20 mouse cellular contexts compared by ENCODE assay signal in genomic region chr9:47973130-47973529, GRCm38 (mm10).
DNase-seq lines count a peak whose midpoint lies in the region; ATAC-seq lines count a peak whose summit lies in the region.
"Had no signal": no experiment of that assay in that cellular context is flagged by ENCODE, and none has a peak within 500 bp of the region (broad histone marks: within the 10 kb centered on the region; RNA-seq: fewer than 3 reads in every experiment).

No protein-coding gene starts in this region.

- DNase-seq in cerebellum, postnatal 10 days = peak; percentile 30 to 35
- no peak for DNase-seq in cerebellum, postnatal 25 days
- no peak for DNase-seq in hindbrain, embryonic 11.5 days (ENCODE audit: low spot score)
- no peak for DNase-seq in hindbrain, embryonic 10.5 days (ENCODE audit: low spot score)
- DNase-seq in left cerebral cortex, postnatal 10 days (ENCODE audit: extremely low spot score in 1 of 2, low spot score in 2 of 2) = no peak
- DNase-seq: adrenal gland, adult 8-10 months; cerebellum, adult 2 months; gastrocnemius, postnatal 10 days; heart, postnatal 10 days; kidney, postnatal 25 days; liver, postnatal 0 days; lung, postnatal 10 days; spleen, adult 18-20 months; thymus, postnatal 14 days had no signal

- no peaks in the 10 kb centered on the region for H3K27me3 ChIP-seq in hindbrain, embryonic 11.5 days (ENCODE audit: control insufficient read depth, insufficient read depth, low read length)
- no peaks in the 10 kb centered on the region for H3K27me3 ChIP-seq in hindbrain, embryonic 10.5 days (ENCODE audit: insufficient read depth, poor library complexity, severe bottlenecking)
- no peaks in the 10 kb centered on the region for H3K27me3 ChIP-seq in neural tube, embryonic 13.5 days
- no peaks in the 10 kb centered on the region; the same call in 1 of the 2 replicates for H3K27me3 ChIP-seq in neural tube, embryonic 15.5 days (replicated peaks)

- WGBS in hindbrain, embryonic 11.5 days = 65% methylated on average over 12 of the region's 12 CpGs
- 80% methylated on average over 12 of the region's 12 CpGs for WGBS in hindbrain, embryonic 10.5 days
- WGBS in neural tube, embryonic 13.5 days = 45% methylated on average over 12 of the region's 12 CpGs
- 36% methylated on average over 12 of the region's 12 CpGs for WGBS in neural tube, embryonic 15.5 days

- H3K36me3 ChIP-seq in hindbrain, embryonic 11.5 days (ENCODE audit: control insufficient read depth, insufficient read depth, low read length) = no peaks in the 10 kb centered on the region
- no peaks in the 10 kb centered on the region for H3K36me3 ChIP-seq in hindbrain, embryonic 10.5 days
- H3K36me3 ChIP-seq in neural tube, embryonic 13.5 days = no peaks in the 10 kb centered on the region
- H3K36me3 ChIP-seq in neural tube, embryonic 15.5 days = no peaks in the 10 kb centered on the region
- H3K36me3 ChIP-seq: heart, embryonic 12.5 days had no signal

- H3K9ac ChIP-seq in hindbrain, embryonic 11.5 days (ENCODE audit: low read depth, low read length) = no peak overlapping the region
- H3K9ac ChIP-seq in neural tube, embryonic 13.5 days = no peak overlapping the region
- no peak overlapping the region for H3K9ac ChIP-seq in neural tube, embryonic 15.5 days (replicated peaks)
- H3K9ac ChIP-seq: heart, embryonic 12.5 days; liver, postnatal 0 days had no signal

- H3K27ac ChIP-seq in hindbrain, embryonic 11.5 days (ENCODE audit: low read depth, low read length) = peak overlapping the region; percentile 47; the same call in 1 of the 2 replicates
- H3K27ac ChIP-seq in hindbrain, embryonic 10.5 days = no peak overlapping the region
- H3K27ac ChIP-seq in neural tube, embryonic 13.5 days (replicated peaks) = peak overlapping the region; percentile 10; the same call in 1 of the 2 replicates
- H3K27ac ChIP-seq in neural tube, embryonic 15.5 days (replicated peaks) = no peak overlapping the region
- H3K27ac ChIP-seq: layer of hippocampus, adult 2 months had no signal

- H3K4me2 ChIP-seq in hindbrain, embryonic 11.5 days (replicated peaks; ENCODE audit: low read depth, low read length) = no peak overlapping the region
- no peak overlapping the region for H3K4me2 ChIP-seq in neural tube, embryonic 13.5 days
- no peak overlapping the region for H3K4me2 ChIP-seq in neural tube, embryonic 15.5 days
- H3K4me2 ChIP-seq: heart, embryonic 12.5 days had no signal

- H3K9me3 ChIP-seq in hindbrain, embryonic 11.5 days (ENCODE audit: control insufficient read depth, low read length) = no peaks in the 10 kb centered on the region
- no peaks in the 10 kb centered on the region for H3K9me3 ChIP-seq in hindbrain, embryonic 10.5 days
- H3K9me3 ChIP-seq in neural tube, embryonic 13.5 days = no peaks in the 10 kb centered on the region
- H3K9me3 ChIP-seq in neural tube, embryonic 15.5 days (replicated peaks) = no peaks in the 10 kb centered on the region
- H3K9me3 ChIP-seq: heart, embryonic 12.5 days had no signal

- intact Hi-C loops in left cerebral cortex, postnatal 10 days (cut with DNase I) = no loop called here

- no peaks in the 10 kb centered on the region for H3K4me1 ChIP-seq in hindbrain, embryonic 11.5 days (replicated peaks; ENCODE audit: control insufficient read depth, insufficient read depth, low read length)
- H3K4me1 ChIP-seq in hindbrain, embryonic 10.5 days (replicated peaks) = no peaks in the 10 kb centered on the region
- H3K4me1 ChIP-seq in neural tube, embryonic 13.5 days (replicated peaks) = peaks cover 23% of the 10 kb centered on the region; the same call in 1 of the 2 replicates
- H3K4me1 ChIP-seq in neural tube, embryonic 15.5 days = peaks cover 13% of the 10 kb centered on the region
- H3K4me1 ChIP-seq: heart, embryonic 12.5 days had no signal

- no peak for ATAC-seq in hindbrain, embryonic 11.5 days (ENCODE audit: low FRiP score)
- peak; percentile 23; the same call in 1 of the 2 replicates for ATAC-seq in neural tube, embryonic 13.5 days (ENCODE audit: low read depth)
- no peak for ATAC-seq in neural tube, embryonic 15.5 days (ENCODE audit: low FRiP score)
- ATAC-seq: activated CD4-positive, CD25-positive, alpha-beta regulatory T cell, adult 4 months; intestine, postnatal 0 days; liver, postnatal 0 days had no signal

- no peak overlapping the region for H3K4me3 ChIP-seq in hindbrain, embryonic 11.5 days (ENCODE audit: low read depth, low read length)
- H3K4me3 ChIP-seq in hindbrain, embryonic 10.5 days = no peak overlapping the region
- no peak overlapping the region for H3K4me3 ChIP-seq in neural tube, embryonic 13.5 days
- H3K4me3 ChIP-seq in neural tube, embryonic 15.5 days (replicated peaks) = no peak overlapping the region
- H3K4me3 ChIP-seq: heart, embryonic 12.5 days; layer of hippocampus, adult 2 months had no signal

Comparison
In these comparisons a context has a peak if more than half of its experiments do, and no peak if none do; other contexts are left out.
1. DNase-seq: peak in cerebellum, postnatal 10 days (2 of 2); none in cerebellum, postnatal 25 days (0 of 2), hindbrain, embryonic 11.5 days (single experiment), hindbrain, embryonic 10.5 days (single experiment) and left cerebral cortex, postnatal 10 days (0 of 2).
2. H3K27ac ChIP-seq: peak in hindbrain, embryonic 11.5 days (single experiment) and neural tube, embryonic 13.5 days (single experiment); none in hindbrain, embryonic 10.5 days (single experiment) and neural tube, embryonic 15.5 days (single experiment).